Mouse (Mus musculus) heart, postnatal 25 days (tissue): ENCODE measurements at regions not wholly inside any gene's neighbourhood (a gene's known extent, or its start where the extent isn't known, plus 50 kb on each side); places are given as distances from the start of the nearest gene placed in this dataset.

Experiments used
- DNase-seq: peaks from one replicate; pipeline ENCODE4 v3.0.0; 2022; ENCODE audit warnings: low spot score
- intact Hi-C: fragments of 180-260 bp; cut with DNase I; formaldehyde crosslinking; loops from one replicate; pipeline ENCODE4 v1.15.1; 2025

DNA sequence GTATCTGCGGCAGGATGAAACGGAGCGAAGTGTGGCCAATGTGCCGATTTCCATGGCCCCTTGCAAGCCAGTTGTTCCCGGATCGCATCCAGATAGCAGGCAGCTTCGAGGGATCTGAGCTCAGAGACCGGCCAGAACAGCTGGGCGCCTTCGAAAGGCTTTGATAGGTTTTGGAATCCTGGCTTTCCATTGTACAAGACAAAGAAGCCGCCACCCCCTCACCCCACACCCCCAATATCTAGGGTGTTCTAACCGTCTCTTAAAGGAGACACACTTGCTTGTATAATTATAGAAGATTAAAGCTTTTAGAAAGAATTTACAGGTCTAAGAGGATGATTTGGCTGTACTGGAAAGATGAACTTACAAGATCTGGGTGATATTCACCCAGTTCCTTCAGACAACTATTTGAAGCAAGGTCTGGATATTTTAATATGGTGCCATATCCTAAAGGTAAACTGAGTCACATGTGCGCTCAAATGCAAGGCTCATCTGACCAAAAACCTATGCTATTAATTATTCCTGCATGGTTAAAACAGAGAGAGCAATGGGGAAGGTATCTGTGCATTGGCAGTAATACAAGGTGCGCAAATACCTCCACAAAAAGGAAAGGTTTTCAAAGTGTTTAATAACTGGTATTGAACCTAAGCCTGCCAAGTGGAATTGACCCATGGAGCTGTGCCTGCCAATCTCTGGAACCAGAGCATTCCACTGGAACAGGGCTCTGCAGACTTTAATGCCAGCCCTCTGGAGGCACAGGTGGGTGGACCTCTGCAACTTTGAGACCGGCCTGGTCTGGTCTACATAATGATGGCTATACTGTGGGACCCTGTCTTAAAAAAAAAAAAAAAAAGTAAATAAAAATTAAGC, 84.4 kb upstream of the Cpm start:
- intact Hi-C loops: no loop called here
- DNase-seq: no peak

DNA sequence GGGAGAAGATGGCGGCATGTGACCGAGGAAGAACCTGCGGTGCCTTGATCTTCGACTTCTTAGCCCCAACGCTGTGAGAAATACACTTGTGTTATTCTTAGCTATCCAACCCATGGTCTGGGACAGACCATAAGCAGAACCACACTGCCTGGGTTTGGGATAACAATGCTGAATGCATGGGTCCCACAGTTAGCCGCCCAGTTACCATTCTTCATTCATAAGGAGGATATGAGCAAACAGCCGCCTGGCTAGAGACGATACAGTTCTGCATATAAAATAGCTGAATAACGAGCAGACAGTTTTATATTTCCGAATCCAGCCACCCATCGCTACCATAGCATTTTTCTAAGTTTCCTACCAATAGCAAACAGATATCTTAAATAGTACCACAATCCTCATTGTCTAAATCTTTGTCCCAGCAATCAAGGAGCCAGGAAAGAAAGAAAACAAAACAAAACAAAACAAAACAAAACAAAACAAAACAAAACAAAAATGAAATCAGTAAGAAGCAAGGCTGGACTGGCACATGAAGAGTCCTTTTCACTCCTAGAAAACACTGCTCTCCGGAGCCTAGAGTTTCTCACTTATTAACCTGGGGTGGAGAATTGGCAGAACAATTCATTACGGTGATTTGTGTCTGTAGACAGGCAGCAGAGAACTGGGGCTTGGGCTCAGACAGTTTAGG, 85.2 kb upstream of the Cpm start:
- DNase-seq: no peak
- intact Hi-C loops: no loop called here

DNA sequence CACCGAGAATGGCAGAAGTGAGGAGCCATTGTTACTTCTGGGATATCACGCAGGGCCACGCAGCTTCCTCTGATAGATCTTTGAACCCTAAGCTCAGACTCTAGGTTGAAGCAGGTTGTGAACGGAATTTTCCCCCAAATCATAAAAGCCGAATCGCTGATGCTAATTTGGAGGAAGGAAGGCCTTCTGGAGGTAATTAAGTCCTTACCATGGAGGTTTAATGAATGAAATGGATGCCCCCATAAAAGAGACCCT, 85.7 kb upstream of the Cpm start:
- intact Hi-C loops: no loop called here
- DNase-seq: no peak

DNA sequence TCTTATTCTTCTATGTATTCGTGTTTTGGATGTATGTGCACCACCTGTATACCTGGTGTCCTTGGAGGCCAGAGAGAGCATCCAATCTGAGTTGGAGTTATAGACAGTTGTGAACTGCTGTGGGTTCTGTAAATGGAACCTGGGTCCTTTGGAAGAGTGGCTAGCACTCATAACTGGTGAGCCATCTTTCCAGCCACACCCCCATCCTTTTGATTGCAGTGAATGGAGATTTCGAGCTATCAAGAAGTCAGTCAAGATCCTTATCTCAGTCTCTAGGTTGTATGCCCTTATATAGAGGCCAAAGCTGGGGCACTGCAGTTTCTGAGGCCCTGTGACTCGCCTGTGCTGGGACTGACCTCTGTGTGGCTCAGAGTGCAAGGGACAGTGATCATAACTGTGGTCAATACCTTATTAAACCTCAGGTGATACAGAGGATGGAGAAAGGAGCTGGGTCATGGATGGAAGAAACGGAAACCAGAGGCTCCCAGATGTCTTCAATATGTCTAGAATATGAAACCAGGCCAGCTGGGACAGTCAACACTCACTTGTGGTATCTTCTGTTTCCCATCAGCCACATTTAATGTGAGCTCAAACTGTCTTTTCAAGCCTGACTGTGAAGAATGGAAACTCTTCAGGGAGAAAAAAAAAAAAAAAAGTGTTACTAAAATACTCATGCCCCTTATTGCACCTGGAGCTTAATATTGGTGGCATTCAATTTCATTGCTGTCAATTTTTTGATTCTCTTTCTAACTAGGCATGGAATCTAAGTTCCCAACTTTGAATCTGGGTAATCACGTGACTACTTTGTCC, 86.2 kb upstream of the Cpm start:
- DNase-seq: no peak
- intact Hi-C loops: no loop called here

DNA sequence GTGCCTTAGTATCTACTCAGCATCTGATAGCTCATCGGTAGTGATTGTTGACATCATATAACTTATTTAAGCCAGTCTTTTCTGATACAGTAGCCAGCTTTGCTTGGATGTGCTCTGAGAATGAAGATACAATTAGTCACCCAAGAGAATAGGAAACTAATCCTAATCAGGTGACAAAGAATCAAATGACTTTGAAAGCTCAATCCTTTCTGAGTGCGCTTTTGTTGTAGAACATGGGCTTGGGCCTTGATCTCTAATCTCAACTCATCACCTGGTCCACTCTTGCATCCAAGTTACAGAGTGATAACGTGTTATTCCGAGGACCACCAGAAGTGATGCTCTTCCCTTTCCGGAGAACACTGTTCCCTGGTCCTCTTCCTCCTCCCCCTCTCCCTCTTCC, 86.9 kb upstream of the Cpm start:
- DNase-seq: no peak

DNA sequence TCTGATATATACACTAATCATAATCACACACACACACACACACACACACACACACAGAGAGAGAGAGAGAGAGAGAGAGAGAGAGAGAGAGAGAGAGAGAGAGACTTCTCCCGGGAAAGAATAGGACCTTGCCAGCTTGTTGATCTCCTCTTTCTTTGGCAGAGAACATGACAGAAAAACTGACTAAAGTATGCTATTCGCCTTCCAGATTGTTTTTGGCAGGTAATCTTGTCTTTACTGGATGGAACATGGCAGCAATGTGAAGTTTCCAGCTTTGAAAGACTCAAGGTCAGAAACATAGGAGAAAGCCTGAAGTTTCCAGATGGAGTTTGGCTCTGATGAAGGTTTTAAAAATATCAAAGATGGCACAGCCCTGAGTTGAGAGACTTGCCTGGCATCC, 87.8 kb upstream of the Cpm start:
- no peak for DNase-seq
- intact Hi-C loops: no loop called here

More for the DNA sequence above, 86.9 kb upstream of the Cpm start:
- intact Hi-C loops: no loop called here

DNA sequence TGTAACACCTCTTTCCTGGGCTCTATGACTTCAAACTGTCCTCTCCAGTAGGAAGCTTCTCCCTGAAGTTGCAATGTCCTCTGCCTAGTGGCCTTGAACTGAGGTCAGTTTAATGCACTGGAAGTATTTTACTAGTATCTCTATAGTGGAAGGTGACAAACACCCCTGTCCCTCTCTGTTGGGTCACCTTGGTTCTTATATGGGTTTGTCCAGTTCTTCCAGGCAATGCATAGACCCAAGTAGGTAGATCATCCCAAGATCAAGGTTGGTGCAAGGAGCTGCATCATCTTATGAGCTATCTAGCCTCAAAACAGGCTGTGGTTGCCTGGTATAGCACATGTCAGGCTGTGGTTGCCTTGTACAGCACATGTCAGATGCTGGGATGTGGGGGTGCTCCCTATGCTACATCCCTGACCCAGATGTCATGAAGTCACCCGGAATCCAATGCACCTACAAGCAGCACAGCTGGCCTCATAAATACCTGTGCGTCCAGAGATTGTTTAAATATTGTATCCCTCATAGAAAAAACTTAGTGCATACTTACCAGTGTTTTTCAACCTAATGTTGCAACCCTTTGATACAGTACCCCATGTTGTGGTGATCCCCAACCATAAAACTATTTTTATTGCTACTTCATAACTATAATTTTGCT, 88.4 kb upstream of the Cpm start:
- intact Hi-C loops: no loop called here
- DNase-seq: no peak

DNA sequence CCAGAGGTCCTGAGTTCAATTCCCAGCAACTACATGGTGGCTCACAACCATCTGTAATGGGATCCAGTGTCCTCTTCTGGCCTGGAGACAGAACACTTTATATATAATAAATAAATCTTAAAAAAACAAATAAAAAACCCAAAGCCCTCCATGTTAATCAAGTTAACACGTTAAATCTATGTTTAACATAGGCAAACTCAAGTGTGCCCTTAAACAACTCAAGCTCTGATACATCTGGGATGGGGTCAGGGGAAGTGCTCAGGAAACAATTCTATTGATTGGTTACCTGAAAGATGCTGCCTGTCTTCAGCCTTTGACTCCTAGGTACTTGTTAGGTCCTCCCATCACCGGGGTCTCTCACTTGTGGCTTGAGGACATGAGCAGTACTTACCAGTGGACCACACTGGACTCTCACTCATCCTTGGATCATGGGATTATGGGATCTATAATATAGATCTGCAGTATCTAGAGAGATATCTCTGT, 89.1 kb upstream of the Cpm start:
- DNase-seq: no peak
- intact Hi-C loops: no loop called here

DNA sequence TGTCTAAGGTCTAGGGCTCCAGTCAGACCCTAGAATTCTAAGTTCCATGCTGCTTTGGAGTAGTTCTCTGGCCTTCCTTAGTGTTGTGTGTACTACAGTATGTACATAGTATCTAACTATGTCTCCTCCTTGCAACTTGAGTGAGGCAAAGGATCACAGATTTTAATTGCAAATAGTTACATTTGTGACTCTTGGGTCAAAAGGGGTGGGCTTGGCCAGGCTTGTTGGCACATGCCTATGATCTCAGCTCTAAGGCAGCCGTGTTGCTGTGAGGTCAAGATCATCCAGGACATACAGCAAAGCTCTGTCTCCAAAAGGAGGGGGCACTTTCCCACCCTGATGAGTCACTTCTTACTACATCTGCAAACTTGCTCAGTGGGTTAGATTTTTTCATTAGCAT, 89.8 kb upstream of the Cpm start:
- DNase-seq: no peak
- intact Hi-C loops: no loop called here

DNA sequence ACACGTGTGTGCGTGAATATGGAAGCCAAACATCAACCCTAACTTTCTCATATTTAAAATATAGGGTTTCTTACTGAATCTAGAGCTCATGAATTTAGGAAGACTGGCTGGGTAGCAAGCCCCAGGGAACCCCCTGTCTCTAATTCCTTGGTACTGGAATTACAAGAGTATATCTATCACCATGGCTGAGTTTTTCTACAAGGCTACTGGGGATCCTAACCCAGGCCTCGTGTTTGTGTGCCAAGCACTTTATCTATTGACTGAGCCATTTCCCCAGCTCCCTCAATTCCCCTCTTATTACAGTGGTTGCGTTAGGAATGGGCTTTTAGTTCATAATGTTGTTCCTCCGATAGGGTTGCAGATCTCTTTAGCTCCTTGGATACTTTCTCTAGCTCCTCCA, 90.6 kb upstream of the Cpm start:
- intact Hi-C loops: no loop called here
- no peak for DNase-seq

DNA sequence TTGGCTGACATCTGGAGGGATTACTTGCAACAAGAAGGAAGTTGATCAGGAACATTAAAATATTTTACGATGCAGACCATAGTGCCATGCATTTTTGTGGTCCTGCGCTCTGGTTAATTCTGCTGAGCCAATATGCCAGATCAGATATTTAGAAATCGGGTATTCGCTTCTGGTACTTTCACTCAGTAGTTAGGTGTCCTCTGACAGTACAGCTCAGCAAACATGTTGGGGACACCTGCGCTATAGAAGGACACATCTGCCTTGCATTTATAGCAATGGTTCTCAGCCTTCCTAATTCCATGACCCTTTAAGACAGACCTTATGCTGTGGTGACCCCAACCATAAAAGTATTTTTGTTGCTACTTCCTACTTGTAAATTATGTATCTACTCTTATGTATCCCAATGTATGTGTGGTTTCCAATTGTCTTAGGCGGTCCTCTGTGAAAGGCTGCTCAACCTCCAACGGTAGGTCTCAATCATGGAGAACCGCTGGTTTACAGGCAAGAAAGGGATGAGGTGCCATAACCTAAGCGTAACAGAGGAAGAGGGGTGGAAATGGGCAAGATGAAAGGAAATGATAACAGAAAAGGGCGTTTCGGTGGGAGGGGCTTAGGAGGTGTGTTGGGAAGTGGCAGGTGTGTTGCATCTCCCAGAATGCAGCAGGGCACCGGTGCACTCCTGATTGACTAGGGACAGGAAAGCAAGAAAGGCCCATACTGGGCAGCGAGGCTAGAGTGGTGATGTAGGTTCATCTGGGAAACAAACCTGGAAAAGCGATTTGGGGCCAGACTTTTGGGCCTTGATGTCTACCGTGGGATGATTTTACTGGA, 92.3 kb upstream of the Cpm start:
- DNase-seq: no peak
- intact Hi-C loops: no loop called here

DNA sequence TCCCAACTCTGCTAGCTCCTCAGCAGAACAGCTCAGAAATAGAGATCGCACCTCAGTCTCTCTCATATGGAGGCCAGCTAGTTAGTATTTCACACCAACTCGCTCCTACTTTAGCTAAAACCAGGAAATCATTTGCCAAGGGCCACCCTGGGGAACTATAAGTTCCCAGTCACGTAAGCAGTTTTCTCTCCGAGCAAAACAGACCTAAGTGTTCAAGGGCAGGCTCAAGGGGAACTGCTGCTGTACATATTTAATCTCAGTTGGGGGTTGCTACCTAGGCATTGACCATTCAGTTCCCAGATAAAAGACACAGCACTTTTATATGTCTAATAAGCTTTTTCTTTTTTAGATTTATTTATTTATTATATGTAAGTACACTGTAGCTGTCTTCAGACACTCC, 93.5 kb upstream of the Cpm start:
- no peak for DNase-seq
- intact Hi-C loops: no loop called here

DNA sequence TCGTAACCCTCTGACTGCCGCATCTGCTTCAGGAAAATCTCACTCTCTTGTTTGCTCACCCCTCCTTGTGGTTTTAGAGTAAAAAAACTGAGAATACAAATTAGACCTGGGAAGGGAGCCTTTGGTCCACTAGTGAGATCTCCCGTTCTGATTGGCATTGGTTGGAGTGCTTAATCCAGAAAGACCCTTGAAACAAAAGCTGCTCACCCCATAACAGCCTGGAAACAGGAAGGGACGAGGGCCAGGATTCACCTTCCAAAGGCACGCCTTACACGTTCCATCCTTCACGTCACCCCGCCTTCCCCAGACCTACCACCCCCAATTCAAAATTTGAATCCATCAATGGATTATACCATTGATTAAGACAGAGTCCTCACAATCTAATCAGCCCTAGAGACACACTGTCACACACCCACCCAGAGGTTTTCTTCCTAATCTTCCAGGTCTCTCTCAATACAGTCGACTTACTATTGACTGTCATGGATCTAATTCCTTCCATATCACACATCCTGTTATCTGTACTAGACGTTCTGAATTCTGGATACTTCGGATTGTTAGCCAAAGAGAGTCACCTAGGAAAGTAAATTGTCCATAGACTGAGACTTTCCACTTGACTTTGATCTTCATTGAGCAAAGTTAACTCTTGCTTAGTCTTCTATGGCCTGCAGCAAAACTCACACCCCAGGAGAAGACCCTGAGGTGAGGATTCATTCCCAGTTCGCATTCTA, 94.1 kb upstream of the Cpm start:
- no peak for DNase-seq
- intact Hi-C loops: no loop called here

DNA sequence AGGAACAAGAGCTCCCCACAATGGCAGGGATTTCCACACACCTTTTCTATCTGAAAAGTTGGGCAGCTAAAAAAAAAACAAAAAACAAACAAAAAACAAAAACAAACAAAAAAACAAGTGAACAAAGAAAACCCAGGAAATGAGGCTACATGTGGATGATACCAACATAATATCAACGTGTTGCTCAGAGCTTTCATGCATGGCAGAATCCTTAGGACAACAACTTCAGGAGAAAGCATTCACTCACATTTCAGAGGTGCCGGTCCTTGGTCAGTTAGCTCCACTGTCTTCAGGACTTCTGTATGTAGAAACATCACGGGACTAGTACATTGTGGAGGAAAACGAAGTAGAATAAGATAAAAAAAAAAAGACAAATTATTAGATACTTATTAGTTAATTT, 94.8 kb upstream of the Cpm start:
- intact Hi-C loops: no loop called here

DNA sequence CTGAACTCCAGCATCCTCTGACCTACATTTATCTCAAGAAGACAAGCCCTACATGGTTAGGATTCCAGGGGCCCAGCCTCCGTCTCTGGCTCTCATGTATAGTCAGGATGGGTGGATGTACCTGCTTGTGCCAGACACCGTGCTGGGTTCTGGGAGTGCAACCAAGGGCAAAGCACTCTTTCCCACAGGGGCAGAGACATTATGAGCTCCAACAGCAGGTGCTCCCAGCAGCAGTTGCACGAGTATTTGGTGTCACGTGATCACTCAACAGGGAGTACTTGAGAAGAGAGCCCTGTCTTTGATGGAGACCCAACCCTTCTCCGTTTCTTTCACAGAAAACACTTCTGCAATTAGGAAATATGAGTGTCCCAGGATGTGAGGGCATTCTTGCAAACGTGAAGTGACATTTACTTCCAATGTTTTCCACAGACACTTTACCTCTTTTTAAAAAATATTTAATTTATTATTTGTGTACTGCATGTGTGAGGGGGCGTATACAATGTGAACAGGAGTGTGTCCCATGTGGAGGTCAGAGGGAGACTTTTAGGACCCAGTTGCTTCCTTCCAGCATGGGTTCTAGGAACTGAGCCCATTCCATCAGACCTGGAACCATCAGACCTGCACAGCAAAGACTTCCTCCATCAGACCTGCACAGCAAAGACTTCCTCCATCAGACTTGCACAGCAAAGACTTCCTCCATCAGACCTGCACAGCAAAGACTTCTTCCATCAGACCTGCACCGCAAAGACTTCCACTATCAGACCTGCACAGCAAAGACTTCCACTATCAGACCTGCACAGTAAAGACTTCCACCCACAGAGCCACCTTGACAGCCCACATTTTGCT, 95.5 kb upstream of the Cpm start:
- no peak for DNase-seq
- intact Hi-C loops: no loop called here

More for the DNA sequence above, 94.8 kb upstream of the Cpm start:
- DNase-seq: no peak

DNA sequence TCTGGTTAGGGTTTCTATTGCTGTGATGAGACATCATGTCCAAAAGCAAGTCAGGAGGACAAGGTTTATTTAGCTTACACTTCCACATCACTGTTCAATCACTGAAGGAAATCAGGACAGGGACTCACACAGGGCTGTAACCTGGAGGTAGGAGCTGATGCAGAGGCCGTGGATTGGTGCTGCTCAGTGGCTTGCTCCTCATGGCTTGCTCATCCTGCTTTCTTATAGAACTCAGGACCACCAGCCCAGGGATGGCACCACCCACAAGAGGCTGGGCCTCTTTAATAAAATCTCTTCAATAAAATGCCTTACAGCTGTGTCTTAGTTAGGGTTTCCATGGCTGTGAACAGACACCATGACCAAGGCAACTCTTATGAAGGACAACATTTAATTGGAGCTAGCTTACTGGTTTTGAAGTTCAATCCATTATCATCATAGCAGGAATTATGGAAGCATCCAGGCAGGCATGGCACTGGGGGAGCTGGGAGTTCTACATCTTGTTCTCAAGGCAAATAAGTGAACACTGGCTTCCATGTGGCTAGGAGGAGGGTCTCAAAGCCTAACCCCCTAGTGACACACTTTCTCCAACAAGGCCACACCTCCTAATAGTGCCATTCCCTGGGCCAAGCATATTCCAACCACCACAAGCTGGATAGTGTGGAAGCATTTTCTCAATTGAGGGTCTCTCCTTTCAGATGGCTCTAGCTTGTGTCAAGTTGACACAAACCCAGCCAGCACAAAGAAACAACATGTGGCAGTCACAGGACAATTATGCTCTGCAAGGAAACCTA, 96.4 kb upstream of the Cpm start:
- intact Hi-C loops: no loop called here
- DNase-seq: no peak
